Mouse (Mus musculus) adrenal gland, adult (tissue): ENCODE measurements around the gene Srrd.

Source experiments
- DNase-seq, 2 experiments: peaks; one replicate each; pipeline ENCODE4 v3.0.0; 2022 to 2023; ENCODE audit warnings: low spot score in 1 of 2; ENCODE audit not compliant: inconsistent age in 2 of 2

Gene Srrd

GRCm38 (mm10) chr5:112289819-112290535 lies 52.9 kb downstream of the Srrd start:
- DNase-seq = peak; percentile 76 to 86

GRCm38 (mm10) chr5:112289236-112289635 lies 53.6 kb downstream of the Srrd start:
- peak; percentile 66 to 83 for DNase-seq

GRCm38 (mm10) chr5:112288193-112289141 lies 54.4 kb downstream of the Srrd start:
- peak; percentile 49 to 75 for DNase-seq

GRCm38 (mm10) chr5:112287652-112288051 lies 55.2 kb downstream of the Srrd start:
- DNase-seq = peak in 1 of 2 experiments; percentile 57
